Mouse (Mus musculus) bone marrow, adult 2 months (tissue): Measurements from ENCODE around the gene Dnaja1. TPM values are rescaled to one million over a fixed set of nuclear protein-coding genes. Genes with fewer than 3 reads are reported as not detected.
A peak's percentile ranks its signal among the peaks of the same experiment; 100 is the strongest.

Experiments used
- H3K27ac ChIP-seq: fragments of 200-500 bp; 2 replicates; pipeline ENCODE4 v1.5.1; 2012; ENCODE audit warnings: low read depth, mild to moderate bottlenecking, control low read depth, inconsistent platforms, low read length; ENCODE audit not compliant: control insufficient read depth, poor library complexity, insufficient read depth
- H3K4me1 ChIP-seq: fragments of 200-500 bp; 2 replicates; pipeline ENCODE4 v1.6.1; 2011; ENCODE audit warnings: low read length; ENCODE audit not compliant: control insufficient read depth, insufficient read depth
- H3K4me3 ChIP-seq: fragments of 200-500 bp; replicated peaks from 2 replicates; pipeline ENCODE3; 2011; ENCODE audit warnings: mild to moderate bottlenecking, low read depth, low read length, control low read depth; ENCODE audit not compliant: control insufficient read depth
- CTCF ChIP-seq: fragments of 200-500 bp; IDR thresholded peaks from 2 replicates; pipeline ENCODE4 v1.5.1; 2011; ENCODE audit warnings: low read length, control low read depth; ENCODE audit not compliant: control insufficient read depth, insufficient read depth
- POLR2A ChIP-seq: fragments of 200-500 bp; IDR thresholded peaks from 2 replicates; pipeline ENCODE4 v1.6.1; 2011; ENCODE audit warnings: low read depth, mild to moderate bottlenecking, control low read depth, low read length, borderline replicate concordance; ENCODE audit not compliant: control insufficient read depth
- WGBS: fragments of 180-500 bp; shearing (Covaris S2); methylation state at CpG from one replicate; pipeline ENCODE4 v1.1.7; 2018; 5-methylcytosine and 5-hydroxymethylcytosine counted together
- polyA plus RNA-seq: library from polyadenylated mRNA; stranded (reverse); fragments of >200 nt; gene quantifications from 2 replicates; pipeline ENCODE4 v1.2.4, GENCODE M21; 2011; ENCODE audit warnings: low replicate concordance; ENCODE audit not compliant: missing spikeins, insufficient read depth, insufficient read length

The Dnaja1 gene
- polyA plus RNA-seq, 1 experiment: 84.2 TPM

- Histone ChIP-seq H3K4me3 (no peak overlapping the region), H3K27ac (no peak overlapping the region), H3K4me1 (no peaks in the 10 kb centered on the region; the same call in 1 of the 2 replicates)
- no peak for TF ChIP-seq CTCF
- no peak for TF ChIP-seq POLR2A
- WGBS: 60% methylated on average over 7 of the region's 7 CpGs
These were observed 24.9 kb upstream of the Dnaja1 start for GRCm38 (mm10) chr4:40697059-40697458.

DNA sequence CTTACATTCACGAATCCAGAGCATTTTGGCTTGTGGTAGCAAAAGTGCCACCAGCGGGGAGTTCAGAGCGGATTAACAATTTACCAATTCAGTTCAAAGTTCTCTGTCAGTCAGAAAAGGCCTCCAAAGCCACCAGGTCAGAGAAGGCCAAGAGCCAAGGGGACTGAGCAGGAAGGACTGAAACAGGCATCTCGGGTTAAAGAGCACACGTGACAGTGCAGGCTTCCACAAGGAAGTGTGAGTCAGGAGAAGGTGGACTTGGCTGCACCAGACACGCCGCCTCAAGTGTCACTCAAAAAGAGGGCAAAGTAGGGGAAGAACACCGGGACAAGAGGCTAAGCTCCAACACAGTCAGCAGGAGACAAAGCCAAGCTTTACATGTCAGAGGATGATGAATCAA lies 21.7 kb upstream of the Dnaja1 start:
- TF ChIP-seq CTCF: no peak
- H3K4me3 ChIP-seq: no peak overlapping the region
- 68% methylated on average over 8 of the region's 8 CpGs for WGBS
- H3K4me1 ChIP-seq: no peaks in the 10 kb centered on the region; the same call in 1 of the 2 replicates
- H3K27ac ChIP-seq: no peak overlapping the region

GRCm38 (mm10) chr4:40701796-40702195 lies 20.2 kb upstream of the Dnaja1 start:
- TF ChIP-seq POLR2A: no peak
- TF ChIP-seq CTCF: no peak
- H3K27ac ChIP-seq: no peak overlapping the region
- no peaks in the 10 kb centered on the region; the same call in 1 of the 2 replicates for H3K4me1 ChIP-seq
- H3K4me3 ChIP-seq: no peak overlapping the region
- WGBS: 72% methylated on average over 3 of the region's 3 CpGs

- WGBS: under 1% methylated on average over 42 of the region's 42 CpGs
- TF ChIP-seq POLR2A (peak; percentile 36; the same call in 1 of the 2 replicates), CTCF (no peak)
These were observed 18.9 kb upstream of the Dnaja1 start, which contains the start of gene Aptx for GRCm38 (mm10) chr4:40702797-40703709. Aptx (minus strand) TSS chr4:40703194.

GRCm38 (mm10) chr4:40703710-40704275 lies 18.2 kb upstream of the Dnaja1 start:
- WGBS: 44% methylated on average over 9 of the region's 9 CpGs
- TF ChIP-seq CTCF (no peak), POLR2A (no peak)
- Histone ChIP-seq H3K4me3 (no peak overlapping the region), H3K4me1 (no peaks in the 10 kb centered on the region; the same call in 1 of the 2 replicates), H3K27ac (no peak overlapping the region; the same call in 1 of the 2 replicates)

More at GRCm38 (mm10) chr4:40702797-40703709, 18.9 kb upstream of the Dnaja1 start, which contains the start of gene Aptx:
- Histone ChIP-seq H3K4me3 (peak within 1 kb of the TSS; percentile 76), H3K4me1 (no peaks in the 10 kb centered on the region; the same call in 1 of the 2 replicates), H3K27ac (peak within 1 kb of the TSS; percentile 93)

GRCm38 (mm10) chr4:40717141-40717540 lies 4.8 kb upstream of the Dnaja1 start:
- H3K4me1 ChIP-seq: no peaks in the 10 kb centered on the region; the same call in 1 of the 2 replicates
- 82% methylated on average over 3 of the region's 3 CpGs for WGBS
- H3K4me3 ChIP-seq: no peak overlapping the region
- TF ChIP-seq POLR2A: no peak
- TF ChIP-seq CTCF: no peak
- H3K27ac ChIP-seq: no peak overlapping the region

GRCm38 (mm10) chr4:40720910-40721309 lies 1.0 kb upstream of the Dnaja1 start:
- Histone ChIP-seq H3K4me1 (no peaks in the 10 kb centered on the region; the same call in 1 of the 2 replicates), H3K4me3 (peak overlapping the region; percentile 33), H3K27ac (peak overlapping the region; percentile 22; the same call in 1 of the 2 replicates)
- WGBS: 26% methylated on average over 8 of the region's 8 CpGs
- TF ChIP-seq CTCF (no peak), POLR2A (no peak)

GRCm38 (mm10) chr4:40722687-40723460 lies 924 bp downstream of the Dnaja1 start:
- H3K4me1 ChIP-seq: no peaks in the 10 kb centered on the region; the same call in 1 of the 2 replicates
- WGBS: under 1% methylated on average over 61 of the region's 62 CpGs
- H3K27ac ChIP-seq: peak overlapping the region; percentile 87
- H3K4me3 ChIP-seq: peak overlapping the region; percentile 88
- TF ChIP-seq CTCF (no peak), POLR2A (0 out of 2 replicates have a peak, but pooled peaks have one; percentile 28)
